Mouse (Mus musculus) midbrain, embryonic 14.5 days (tissue): ENCODE measurements around the gene Pafah1b2. TPM values are rescaled to one million over a fixed set of nuclear protein-coding genes. Genes with fewer than 3 reads are reported as not detected.

Experiments
- ATAC-seq: fragments of 200-750 bp; cut with Nextera tagmentation; 2 replicates; pipeline ENCODE4 v1.8.0; 2017; ENCODE audit warnings: moderate number of reproducible peaks, moderate library complexity; ENCODE audit not compliant: low FRiP score, low TSS enrichment
- DNase-seq: peaks from one replicate; pipeline ENCODE4 v3.0.0-alpha.2; 2015
- H3K27ac ChIP-seq: fragments of 300-500 bp; sonication (generic); replicated peaks from 2 replicates; pipeline ENCODE4 v1.5.1; 2014; ENCODE audit warnings: mild to moderate bottlenecking, low read depth, low read length, moderate library complexity
- H3K27me3 ChIP-seq: fragments of 300-500 bp; sonication (generic); 2 replicates; pipeline ENCODE4 v1.6.1; 2014; ENCODE audit warnings: low read length, control low read depth, mixed read lengths; ENCODE audit not compliant: control insufficient read depth, insufficient read depth
- H3K36me3 ChIP-seq: fragments of 300-500 bp; sonication (generic); 2 replicates; pipeline ENCODE4 v1.6.1; 2014; ENCODE audit warnings: low read length, control low read depth; ENCODE audit not compliant: control insufficient read depth, insufficient read depth
- H3K4me1 ChIP-seq: fragments of 300-500 bp; sonication (generic); 2 replicates; pipeline ENCODE4 v1.6.1; 2014; ENCODE audit warnings: mild to moderate bottlenecking, antibody characterized with exemption, low read length, control low read depth; ENCODE audit not compliant: control insufficient read depth, insufficient read depth
- H3K4me2 ChIP-seq: fragments of 300-500 bp; sonication (generic); 2 replicates; pipeline ENCODE4 v1.6.1; 2014; ENCODE audit warnings: mild to moderate bottlenecking, low read length, moderate library complexity
- H3K4me3 ChIP-seq: fragments of 300-500 bp; sonication (generic); replicated peaks from 2 replicates; pipeline ENCODE4 v1.5.1; 2014; ENCODE audit warnings: low read depth, low read length
- H3K9ac ChIP-seq: fragments of 300-500 bp; sonication (generic); replicated peaks from 2 replicates; pipeline ENCODE4 v1.6.1; 2014; ENCODE audit warnings: mild to moderate bottlenecking, low read length, moderate library complexity
- H3K9me3 ChIP-seq: fragments of 300-500 bp; sonication (generic); 2 replicates; pipeline ENCODE4 v1.6.1; 2016; ENCODE audit warnings: low read length, control low read depth, mixed read lengths; ENCODE audit not compliant: control insufficient read depth
- WGBS: fragments of 180-500 bp; shearing (Covaris S2); extraction: QIAGEN DNeasy Blood & Tissue Kit; methylation state at CpG from one replicate; pipeline ENCODE4 v1.1.7; 2014; 5-methylcytosine and 5-hydroxymethylcytosine counted together
- polyA plus RNA-seq: library from polyadenylated mRNA; unstranded; fragments of >200 nt; fragmentation: Nextera tagmentation; extraction: Ambion mirVana; gene quantifications from 2 replicates; pipeline ENCODE4 v1.2.1, GENCODE M21; 2014

The Pafah1b2 gene
- polyA plus RNA-seq, 1 experiment from 2014 or later: 338 TPM

GRCm38 (mm10) chr9:45981331-45981730 is 31.2 kb downstream of the Pafah1b2 start:
- Histone ChIP-seq H3K4me1 (peaks cover 25% of the 10 kb centered on the region), H3K4me2 (no peak overlapping the region), H3K4me3 (no peak overlapping the region), H3K9ac (no peak overlapping the region), H3K27me3 (no peaks in the 10 kb centered on the region), H3K27ac (no peak overlapping the region), H3K36me3 (no peaks in the 10 kb centered on the region), H3K9me3 (no peaks in the 10 kb centered on the region)
- DNase-seq (no peak), ATAC-seq (no peak)

- Histone ChIP-seq H3K36me3 (peaks cover 5% of the 10 kb centered on the region; the same call in 1 of the 2 replicates), H3K9me3 (no peaks in the 10 kb centered on the region), H3K27me3 (no peaks in the 10 kb centered on the region), H3K4me2 (no peak overlapping the region), H3K4me1 (peaks cover 25% of the 10 kb centered on the region), H3K4me3 (no peak overlapping the region), H3K9ac (no peak overlapping the region), H3K27ac (no peak overlapping the region)
- ATAC-seq (no peak), DNase-seq (no peak)
- 90% methylated on average over 1 of the region's 1 CpGs for WGBS
These were observed 31.9 kb downstream of the Pafah1b2 start for GRCm38 (mm10) chr9:45980611-45981010.

- peaks cover 11% of the 10 kb centered on the region for H3K36me3 ChIP-seq
- H3K4me2 ChIP-seq: no peak overlapping the region
- no peak overlapping the region for H3K4me3 ChIP-seq
- no peak for ATAC-seq
- no peak overlapping the region for H3K9ac ChIP-seq
- DNase-seq: no peak
- H3K27ac ChIP-seq: no peak overlapping the region
- 97% methylated on average over 2 of the region's 2 CpGs for WGBS
- H3K27me3 ChIP-seq: no peaks in the 10 kb centered on the region
- H3K4me1 ChIP-seq: peaks cover 25% of the 10 kb centered on the region
- no peaks in the 10 kb centered on the region for H3K9me3 ChIP-seq
These were observed 32.7 kb downstream of the Pafah1b2 start for GRCm38 (mm10) chr9:45979778-45980177.

GRCm38 (mm10) chr9:45976884-45977283 is 35.6 kb downstream of the Pafah1b2 start:
- WGBS: 88% methylated on average over 2 of the region's 2 CpGs
- H3K9me3 ChIP-seq: no peaks in the 10 kb centered on the region

GRCm38 (mm10) chr9:45963577-45963976 is 48.9 kb downstream of the Pafah1b2 start:
- Histone ChIP-seq H3K4me3 (no peak overlapping the region), H3K36me3 (peaks cover 82% of the 10 kb centered on the region), H3K9me3 (no peaks in the 10 kb centered on the region), H3K4me2 (no peak overlapping the region), H3K27me3 (no peaks in the 10 kb centered on the region), H3K9ac (no peak overlapping the region), H3K4me1 (no peaks in the 10 kb centered on the region), H3K27ac (no peak overlapping the region)
- 96% methylated on average over 6 of the region's 6 CpGs for WGBS
- ATAC-seq (no peak), DNase-seq (no peak)

More at GRCm38 (mm10) chr9:45976884-45977283, 35.6 kb downstream of the Pafah1b2 start:
- H3K36me3 ChIP-seq: peaks cover 38% of the 10 kb centered on the region
- no peak overlapping the region for H3K9ac ChIP-seq
- no peaks in the 10 kb centered on the region for H3K27me3 ChIP-seq
- no peak overlapping the region for H3K27ac ChIP-seq
- H3K4me3 ChIP-seq: no peak overlapping the region
- no peak for ATAC-seq
- peak; percentile 34 for DNase-seq
- peaks cover 17% of the 10 kb centered on the region; the same call in 1 of the 2 replicates for H3K4me1 ChIP-seq
- no peak overlapping the region for H3K4me2 ChIP-seq

GRCm38 (mm10) chr9:45961855-45962254 is 50.6 kb downstream of the Pafah1b2 start:
- Histone ChIP-seq H3K27me3 (no peaks in the 10 kb centered on the region), H3K27ac (no peak overlapping the region), H3K4me2 (no peak overlapping the region), H3K9me3 (no peaks in the 10 kb centered on the region), H3K9ac (no peak overlapping the region), H3K4me1 (no peaks in the 10 kb centered on the region), H3K36me3 (peaks cover 65% of the 10 kb centered on the region), H3K4me3 (no peak overlapping the region)
- no peak for DNase-seq
- WGBS: 92% methylated on average over 2 of the region's 2 CpGs
- ATAC-seq: no peak

- peaks cover 7% of the 10 kb centered on the region; the same call in 1 of the 2 replicates for H3K4me1 ChIP-seq
- H3K4me2 ChIP-seq: no peak overlapping the region
- DNase-seq: no peak
- no peaks in the 10 kb centered on the region for H3K9me3 ChIP-seq
- 86% methylated on average over 7 of the region's 7 CpGs for WGBS
- H3K9ac ChIP-seq: no peak overlapping the region
- H3K36me3 ChIP-seq: peaks cover 43% of the 10 kb centered on the region
- H3K4me3 ChIP-seq: no peak overlapping the region
- H3K27ac ChIP-seq: no peak overlapping the region
- ATAC-seq: no peak
- no peaks in the 10 kb centered on the region for H3K27me3 ChIP-seq
These were observed 52.8 kb downstream of the Pafah1b2 start for GRCm38 (mm10) chr9:45959661-45960060.

- Histone ChIP-seq H3K4me3 (no peak overlapping the region), H3K4me2 (no peak overlapping the region), H3K9ac (no peak overlapping the region), H3K27ac (0 out of 2 replicates have a peak overlapping the region, but pooled peaks have one; percentile 41), H3K27me3 (no peaks in the 10 kb centered on the region), H3K9me3 (no peaks in the 10 kb centered on the region), H3K36me3 (peaks cover 35% of the 10 kb centered on the region), H3K4me1 (peaks cover 12% of the 10 kb centered on the region)
- DNase-seq (no peak), ATAC-seq (no peak)
- 48% methylated on average over 4 of the region's 4 CpGs for WGBS
These were observed 53.6 kb downstream of the Pafah1b2 start for GRCm38 (mm10) chr9:45958851-45959250.

GRCm38 (mm10) chr9:45958023-45958670 is 54.3 kb downstream of the Pafah1b2 start:
- Histone ChIP-seq H3K4me3 (no peak overlapping the region), H3K27ac (no peak overlapping the region), H3K9ac (no peak overlapping the region), H3K4me1 (peaks cover 18% of the 10 kb centered on the region), H3K36me3 (peaks cover 29% of the 10 kb centered on the region), H3K9me3 (no peaks in the 10 kb centered on the region), H3K27me3 (no peaks in the 10 kb centered on the region), H3K4me2 (no peak overlapping the region)
- WGBS: 76% methylated on average over 7 of the region's 7 CpGs
- no peak for ATAC-seq
- DNase-seq: no peak
